Mouse (Mus musculus) activated CD4-positive, CD25-positive, alpha-beta regulatory T cell, adult 4 months (primary cell): ENCODE measurements around the gene Miip. TPM values are rescaled to one million over a fixed set of nuclear protein-coding genes. Genes with fewer than 3 reads are reported as not detected.
"Not testable (repeated sequence)": the region's sequence is repeated elsewhere in the genome, so short reads cannot be mapped to it uniquely, and the experiment has no call there.

ENCODE experiments used
- ATAC-seq: one replicate; pipeline ENCODE4 v1.8.0; 2017
- polyA plus RNA-seq, 2 experiments: library from polyadenylated mRNA; unstranded; fragments of 100-300 nt; shearing (Covaris generic); gene quantifications; one replicate each; pipeline ENCODE4 v1.2.1; 2017

Gene Miip
- polyA plus RNA-seq, 2 experiments from 2014 or later, result 52.3 to 77.0 TPM

GRCm38 (mm10) chr4:147867563-147868449 lies 810 bp downstream of the Miip start:
- ATAC-seq, result no peak

DNA sequence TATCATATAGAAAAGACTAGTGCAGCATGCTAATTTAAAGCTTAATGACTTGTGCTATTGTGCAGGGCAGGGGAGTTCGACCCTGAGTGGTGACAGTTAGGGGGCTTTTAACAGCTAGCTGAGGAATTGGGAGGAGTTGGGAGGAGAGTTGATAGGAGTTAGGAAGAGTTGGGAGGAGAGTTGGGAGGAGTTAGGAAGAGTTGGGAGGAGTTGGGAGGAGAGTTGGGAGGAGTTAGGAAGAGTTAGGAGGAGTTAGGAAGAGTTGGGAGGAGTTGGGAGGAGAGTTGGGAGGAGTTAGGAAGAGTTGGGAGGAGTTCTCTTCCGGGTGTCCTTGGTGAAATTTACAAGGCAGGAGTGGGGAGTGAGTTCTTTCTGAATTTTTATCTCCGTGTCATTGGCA lies 1.8 kb downstream of the Miip start:
- ATAC-seq, result not testable (repeated sequence)

DNA sequence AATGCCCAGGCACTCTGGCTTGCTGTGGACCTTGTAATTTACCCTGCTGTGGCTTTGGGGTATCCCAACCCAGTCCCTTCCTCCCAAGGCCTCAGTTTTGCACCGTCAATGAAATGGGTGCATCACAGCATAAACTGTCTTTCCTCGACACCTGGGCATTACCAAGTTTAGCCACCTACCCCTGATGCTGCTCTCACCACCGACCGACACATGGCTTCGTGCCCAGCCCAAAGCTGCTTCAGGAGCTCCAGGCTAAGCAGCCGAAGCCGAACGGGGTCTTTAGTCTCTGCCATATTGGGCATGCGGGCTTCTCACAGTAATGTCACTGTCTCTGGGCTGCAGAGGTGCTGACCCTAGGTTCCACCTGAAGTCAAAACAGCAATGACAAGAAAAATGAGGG lies 2.6 kb downstream of the Miip start:
- no peak for ATAC-seq

GRCm38 (mm10) chr4:147865651-147866050 lies 3.0 kb downstream of the Miip start:
- no peak for ATAC-seq

DNA sequence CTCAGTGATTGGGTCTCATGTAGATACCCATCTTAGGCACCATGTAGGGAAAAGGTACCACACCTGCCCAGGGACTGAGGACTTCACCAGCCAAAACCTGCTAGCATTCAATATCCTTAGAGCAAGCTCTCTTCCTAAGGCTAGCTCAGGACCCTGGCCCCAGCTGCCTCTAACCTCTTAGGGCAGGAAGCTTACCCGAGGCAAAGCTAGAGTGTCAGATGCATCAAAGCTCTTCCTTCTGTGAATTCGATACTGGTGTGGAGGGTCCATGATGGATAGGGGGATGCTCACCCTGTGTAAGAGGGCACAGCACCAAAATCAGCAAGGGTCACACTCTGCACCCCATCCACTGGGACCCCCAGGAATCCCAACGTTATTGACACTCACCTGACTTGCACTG lies 6.6 kb downstream of the Miip start:
- ATAC-seq, result no peak

- ATAC-seq, result no peak
These were observed 17.8 kb downstream of the Miip start for GRCm38 (mm10) chr4:147850776-147851175.

DNA sequence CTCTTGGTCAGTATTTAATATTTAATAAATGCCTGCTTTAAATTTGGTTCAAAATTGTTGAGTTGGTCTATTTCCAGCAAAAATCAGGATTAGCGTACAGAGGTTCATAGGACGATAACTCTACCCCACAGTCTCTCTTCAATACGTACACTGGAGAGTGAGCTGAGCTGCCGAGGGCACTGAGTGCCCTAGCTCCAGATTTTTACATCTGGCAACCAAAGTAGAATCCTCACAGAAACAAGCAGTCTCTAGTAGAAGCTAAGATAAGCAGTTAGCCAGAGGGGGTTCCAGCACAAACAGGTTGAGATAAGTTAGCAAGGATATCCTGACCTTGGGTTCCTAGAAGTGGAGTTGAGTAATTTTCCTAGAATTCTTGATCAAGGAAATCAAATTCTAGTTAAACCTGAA lies 20.0 kb downstream of the Miip start:
- ATAC-seq, result peak; percentile 41

DNA sequence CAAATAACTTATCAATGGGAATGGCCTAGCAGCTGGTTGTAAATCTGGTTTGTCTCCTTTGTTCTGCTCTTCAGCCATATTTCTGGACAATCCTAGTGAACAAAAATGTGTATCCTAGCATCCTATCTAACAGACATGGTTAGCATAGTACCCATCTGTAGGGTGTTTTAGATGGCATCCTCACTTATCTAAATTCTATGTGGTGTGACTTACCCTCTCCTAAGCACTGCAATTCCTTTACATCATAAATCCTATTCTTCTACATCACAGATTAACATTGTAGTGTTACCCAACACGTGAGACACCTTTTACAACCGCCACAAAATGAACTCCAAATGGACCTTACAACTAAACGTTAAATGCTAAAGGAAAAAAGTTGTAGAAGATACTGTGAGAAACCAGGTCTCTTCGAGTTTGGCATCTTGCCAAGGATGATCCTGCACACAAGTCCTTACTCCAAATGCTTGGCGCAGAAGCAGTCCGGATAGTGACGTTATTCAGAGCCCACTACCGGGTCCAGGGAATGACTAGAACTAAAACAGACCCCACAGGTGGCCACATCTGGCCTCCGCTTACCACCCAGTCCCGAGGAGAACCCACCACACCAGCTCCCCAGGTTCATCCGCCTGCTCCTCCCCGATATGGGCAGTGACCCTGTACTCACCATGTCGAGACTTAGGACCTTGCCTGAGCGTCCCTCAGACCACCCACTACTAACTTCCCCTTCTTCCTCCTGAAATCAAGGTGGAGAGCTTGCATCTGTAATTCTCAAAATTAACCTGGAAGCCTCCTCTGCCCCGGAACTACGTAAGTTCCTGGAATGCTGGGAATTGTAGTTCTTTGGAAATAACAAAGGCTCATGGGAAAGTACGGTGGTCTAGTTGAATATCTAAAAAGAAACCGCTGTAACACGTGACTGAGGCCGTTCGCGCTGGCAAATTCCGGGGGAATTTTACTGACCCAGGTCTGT lies 20.7 kb downstream of the Miip start, which contains the start of gene Zfp933:
Zfp933 (minus strand) TSS at position 753 of the 970 bp plus-strand sequence.
- peak; percentile 96 for ATAC-seq

DNA sequence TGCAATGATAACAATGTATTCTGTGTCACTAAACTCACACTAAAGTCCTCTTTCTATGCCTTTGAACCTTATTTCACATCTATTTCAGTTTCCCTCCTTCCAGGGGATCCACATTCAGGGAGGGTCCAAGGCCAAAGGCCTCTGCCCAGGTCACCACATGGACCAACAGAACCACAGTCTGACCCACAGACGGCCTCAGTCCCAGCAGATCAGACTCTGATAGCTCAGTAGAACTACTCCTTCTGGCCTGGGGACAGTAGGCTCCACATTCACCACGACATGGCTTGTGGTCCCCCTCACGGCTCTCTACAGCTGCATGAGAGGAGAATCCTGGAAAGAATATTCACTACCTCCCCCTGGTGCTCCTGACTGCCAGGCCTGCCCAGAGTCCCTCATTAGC lies 25.7 kb downstream of the Miip start:
- ATAC-seq, result no peak

GRCm38 (mm10) chr4:147839282-147839681 lies 29.3 kb downstream of the Miip start:
- not testable (repeated sequence) for ATAC-seq

- ATAC-seq, result no peak
These were observed 44.2 kb downstream of the Miip start for GRCm38 (mm10) chr4:147824389-147824788.

- not testable (repeated sequence) for ATAC-seq
These were observed 47.2 kb downstream of the Miip start for GRCm38 (mm10) chr4:147821414-147821813.

DNA sequence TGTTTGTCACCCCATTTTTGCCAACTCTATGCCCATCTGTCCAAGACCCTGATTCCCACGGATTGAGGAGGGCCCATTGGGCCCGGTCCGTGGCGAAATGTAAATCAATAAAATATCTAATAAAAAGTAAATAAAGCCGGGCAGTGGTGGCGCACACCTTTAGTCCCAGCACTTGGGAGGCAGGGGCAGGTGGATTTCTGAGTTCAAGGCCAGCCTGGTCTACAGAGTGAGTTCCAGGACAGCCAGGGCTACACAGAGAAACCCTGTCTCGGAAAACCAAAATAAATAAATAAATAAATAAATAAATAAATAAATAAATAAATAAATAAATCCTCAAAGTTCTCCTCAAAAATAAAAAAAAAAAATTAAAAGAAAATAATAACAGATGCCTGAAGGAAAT lies 49.0 kb downstream of the Miip start:
- ATAC-seq, result not testable (repeated sequence)

GRCm38 (mm10) chr4:147814592-147815167 lies 53.9 kb downstream of the Miip start:
- peak; percentile 75 for ATAC-seq

GRCm38 (mm10) chr4:147813249-147813765 lies 55.3 kb downstream of the Miip start:
- no peak for ATAC-seq

Other genes with a start within 250 kb of the Miip start
- under 1 TPM in 1 of 2 experiments, not detected in 1; 0.85 TPM for gene Zfp979, start 226.3 kb downstream of the Miip start, polyA plus RNA-seq
- gene Zfp534, start 166.3 kb downstream of the Miip start, polyA plus RNA-seq, result 1 to 10 TPM in 1 of 2 experiments, not detected in 1; 1.0 TPM
- gene Zfp984, start 59.0 kb downstream of the Miip start, polyA plus RNA-seq, result 10 to 100 TPM; 21.1 to 29.0 TPM
- 1 to 10 TPM; 5.1 to 9.0 TPM for gene Zfp933, start 20.4 kb downstream of the Miip start, polyA plus RNA-seq
- 1 to 10 TPM; 3.0 to 7.5 TPM for gene Fv1, start 163 bp upstream of the Miip start, polyA plus RNA-seq
- 10 to 100 TPM; 17.2 to 23.9 TPM for gene Mfn2, start 35.9 kb upstream of the Miip start, polyA plus RNA-seq
- 1 to 10 TPM; 2.8 to 4.0 TPM for gene Plod1, start 68.0 kb upstream of the Miip start, polyA plus RNA-seq
- gene 2510039O18Rik, start 72.1 kb upstream of the Miip start, polyA plus RNA-seq, result 10 to 100 TPM in 1 of 2 experiments, 1 to 10 TPM in 1; 8.9 to 11.4 TPM
- gene Nppb, start 117.0 kb upstream of the Miip start, polyA plus RNA-seq, result not detected
- gene Nppa, start 131.9 kb upstream of the Miip start, polyA plus RNA-seq, result not detected
- gene Clcn6, start 170.0 kb upstream of the Miip start, polyA plus RNA-seq, result 1 to 10 TPM; 2.4 to 3.3 TPM
- gene Mthfr, start 170.3 kb upstream of the Miip start, polyA plus RNA-seq, result 10 to 100 TPM in 1 of 2 experiments, 1 to 10 TPM in 1; 6.0 to 12.9 TPM
- 10 to 100 TPM; 16.7 to 17.4 TPM for gene Agtrap, start 219.2 kb upstream of the Miip start, polyA plus RNA-seq